Mouse (Mus musculus): Measurements from ENCODE around the gene Mfsd13b.
A peak's percentile ranks its signal among the peaks of the same experiment; 100 is the strongest.
"Not testable (repeated sequence)": the region's sequence is repeated elsewhere in the genome, so short reads cannot be mapped to it uniquely, and the experiment has no call there.

Gene Mfsd13b

DNA sequence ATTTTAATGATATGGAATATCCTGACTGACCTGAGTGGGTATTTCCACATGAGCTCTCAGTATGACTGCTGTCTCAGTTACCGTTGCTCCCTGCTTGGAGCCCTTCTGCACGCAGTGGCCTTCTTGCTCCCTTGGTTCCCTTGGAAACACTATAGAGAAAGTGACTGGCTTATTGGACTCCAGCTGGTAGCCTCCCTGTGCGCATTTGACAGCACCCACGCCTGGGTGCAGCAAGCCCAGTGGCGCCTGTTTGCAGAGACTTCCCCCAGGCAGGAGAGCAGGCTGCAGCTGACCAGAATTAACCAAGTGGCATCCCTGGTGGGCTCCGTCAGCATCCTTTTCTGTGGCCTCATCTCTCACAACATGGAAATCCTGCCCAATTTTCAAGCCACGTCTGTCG is 8.9 kb downstream of the Mfsd13b start:
- no peak for DNase-seq

DNA sequence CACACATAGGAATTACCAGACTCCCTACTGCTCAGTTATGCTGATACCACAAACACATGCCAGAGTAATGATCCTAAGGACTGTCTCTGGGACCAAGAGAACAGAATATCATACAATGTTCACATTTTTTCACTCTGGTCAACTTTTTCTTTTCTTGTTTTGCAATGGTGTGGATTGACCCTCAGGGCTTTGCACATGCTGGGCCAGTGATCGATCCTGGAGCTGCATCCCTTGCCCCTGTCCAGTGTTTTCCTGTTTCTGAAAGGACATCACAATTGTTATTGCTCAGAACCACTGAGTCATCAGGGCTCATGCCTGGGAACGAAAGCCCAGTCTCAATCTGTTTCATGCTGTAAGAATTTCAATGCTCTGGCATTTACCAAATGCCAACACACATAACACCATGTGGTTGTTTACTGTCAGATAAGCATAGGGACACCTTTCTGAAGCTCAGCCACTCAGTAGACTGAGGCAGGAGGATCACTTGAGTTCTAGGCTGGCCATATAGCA is 16.8 kb downstream of the Mfsd13b start:
- DNase-seq, result no peak

DNA sequence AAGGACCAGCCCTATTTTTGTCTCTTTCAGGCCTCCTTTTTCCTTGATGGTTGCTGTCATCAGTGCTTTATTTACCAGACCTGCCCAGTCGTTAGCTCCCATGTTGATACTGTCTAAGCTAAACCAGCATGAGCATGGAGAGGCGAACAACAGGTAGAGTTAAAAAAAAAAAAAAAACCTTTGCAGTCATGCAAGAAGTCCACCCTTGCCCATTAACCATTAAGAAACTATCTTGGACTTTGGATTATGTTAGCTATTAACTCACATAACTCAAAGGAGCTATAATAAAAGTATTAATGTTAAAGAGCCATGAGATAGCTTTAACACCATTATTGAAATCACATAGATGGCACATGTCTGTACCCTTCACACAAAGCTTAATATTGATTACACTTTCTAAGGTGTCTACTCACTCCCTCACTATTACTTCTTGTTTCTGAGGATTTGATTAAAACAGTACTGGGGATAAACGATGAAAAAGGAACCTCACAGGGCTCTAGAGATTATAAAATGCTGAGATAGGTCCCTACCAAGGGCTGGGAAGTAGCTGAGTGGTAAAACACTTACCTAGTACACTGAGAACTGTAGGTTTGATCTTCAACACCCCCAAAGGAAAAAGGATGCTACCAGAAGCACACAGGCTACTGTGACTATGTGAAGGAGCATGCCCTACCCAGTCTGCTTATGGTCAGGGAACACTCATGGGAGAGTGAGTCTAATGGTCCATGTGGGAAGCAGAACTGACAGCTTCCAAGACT is 17.9 kb downstream of the Mfsd13b start:
- no peak for DNase-seq

DNA sequence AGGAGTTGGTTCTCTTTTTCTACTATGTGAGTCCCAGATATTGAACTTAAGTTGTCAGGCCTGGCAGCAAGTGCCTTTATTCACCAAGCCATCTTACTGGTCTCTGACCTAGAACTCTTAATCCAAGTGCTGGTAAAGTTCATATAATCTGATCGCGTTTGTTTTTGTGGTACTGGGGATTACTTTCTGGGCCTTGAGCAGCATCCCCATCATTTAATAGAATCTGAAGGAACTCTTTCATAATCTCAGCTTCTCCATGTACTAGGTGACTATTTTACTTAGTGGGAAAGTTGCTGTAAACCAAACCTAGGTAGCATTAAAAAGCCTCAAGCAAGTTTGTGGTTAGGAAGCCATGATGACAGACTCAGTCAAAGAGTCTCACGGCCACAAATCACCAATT is 19.6 kb downstream of the Mfsd13b start:
- no peak for DNase-seq

DNA sequence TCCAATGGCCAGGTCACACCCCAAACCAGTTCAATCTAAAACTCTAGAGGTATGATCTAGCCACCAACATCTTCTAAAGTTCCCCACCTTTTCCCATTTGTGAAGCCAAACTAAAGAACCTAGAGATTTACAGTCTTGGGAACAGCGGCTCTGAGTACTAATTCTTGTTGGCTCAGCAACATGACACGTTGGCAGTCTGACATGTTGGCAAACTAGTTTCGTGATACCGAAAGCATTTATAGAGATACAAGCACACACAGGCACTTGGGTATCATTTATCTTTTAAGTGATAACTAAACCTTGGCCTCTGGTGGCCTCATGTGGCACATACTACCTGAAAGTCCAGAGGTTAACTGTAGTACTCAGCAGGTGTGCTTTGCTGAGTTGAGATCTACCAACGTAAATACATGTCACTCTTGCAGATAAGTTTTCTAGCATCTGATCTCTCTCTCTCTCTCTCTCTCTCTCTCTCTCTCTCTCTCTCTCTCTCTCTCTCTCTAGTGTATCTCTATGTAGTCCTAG is 20.2 kb downstream of the Mfsd13b start:
- DNase-seq, result no peak

DNA sequence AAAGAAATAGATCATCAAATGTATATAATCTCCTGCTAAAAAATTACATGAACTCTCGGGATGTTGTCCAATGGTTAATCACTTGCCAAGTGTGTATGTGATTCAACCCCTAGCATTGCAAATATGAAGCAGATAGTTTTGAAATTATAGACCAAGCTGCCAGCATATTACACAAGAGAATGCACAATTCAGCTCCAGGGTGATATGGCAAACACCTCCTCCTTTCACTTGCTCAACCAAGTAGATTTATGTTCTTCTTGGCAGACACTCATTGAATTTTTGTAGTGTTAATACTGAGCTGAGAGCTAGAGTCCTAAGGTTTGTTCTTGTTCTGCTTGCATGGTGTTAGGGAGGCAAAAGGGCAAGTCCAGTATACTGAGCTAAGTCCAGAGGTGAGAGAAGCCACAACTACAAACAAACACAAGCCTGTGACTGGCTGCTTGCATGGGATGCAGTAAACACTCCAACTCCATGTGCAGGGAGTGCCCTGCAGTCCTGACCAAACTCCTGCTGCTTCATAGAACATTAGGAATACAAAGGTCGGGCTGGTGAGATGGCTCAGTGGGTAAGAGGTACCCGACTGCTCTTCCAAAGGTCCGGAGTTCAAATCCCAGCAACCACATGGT is 21.6 kb downstream of the Mfsd13b start:
- no peak for DNase-seq

DNA sequence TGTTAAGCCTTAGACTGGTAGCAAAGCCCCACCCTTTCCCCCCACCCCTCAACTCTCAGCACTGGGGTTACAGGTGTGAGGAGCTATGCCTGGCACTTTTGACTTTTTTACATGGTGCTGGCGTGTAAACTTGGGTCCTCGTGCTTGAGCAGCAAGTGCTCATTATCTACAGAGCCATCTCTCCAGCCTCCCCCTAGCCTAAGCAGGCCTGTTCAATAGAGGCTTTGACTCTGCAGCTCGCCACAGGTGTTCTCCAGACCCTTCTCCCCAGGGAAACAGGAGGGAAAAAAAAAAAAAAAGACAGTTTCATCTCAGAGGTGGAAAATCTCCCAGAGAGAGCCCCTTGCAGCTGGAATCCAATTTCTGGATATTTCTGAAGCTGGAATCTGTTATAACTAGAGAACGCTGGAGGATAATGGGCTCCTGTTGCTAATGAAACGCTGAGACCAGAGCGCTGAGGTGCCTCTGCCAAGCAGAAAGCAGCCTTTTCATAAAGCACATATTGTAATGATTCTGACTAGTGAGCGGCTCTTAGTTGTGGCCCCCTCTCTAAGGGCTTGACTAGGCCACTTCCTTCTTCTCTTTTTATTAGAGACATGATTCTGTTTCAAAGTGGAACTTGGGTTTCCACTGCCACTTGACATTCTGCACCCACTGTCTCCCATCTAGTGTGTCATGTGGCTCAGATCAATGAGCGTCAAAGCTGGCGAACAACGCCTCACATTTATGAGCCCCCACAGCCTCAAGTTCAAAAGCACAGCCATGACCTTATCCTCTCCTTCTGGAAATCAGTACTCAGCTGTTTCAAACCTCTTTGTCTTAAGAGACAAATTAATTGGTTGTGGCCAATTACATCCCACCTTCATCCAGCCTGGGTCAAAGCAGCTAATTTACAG is 29.7 kb downstream of the Mfsd13b start:
- no peak for DNase-seq

DNA sequence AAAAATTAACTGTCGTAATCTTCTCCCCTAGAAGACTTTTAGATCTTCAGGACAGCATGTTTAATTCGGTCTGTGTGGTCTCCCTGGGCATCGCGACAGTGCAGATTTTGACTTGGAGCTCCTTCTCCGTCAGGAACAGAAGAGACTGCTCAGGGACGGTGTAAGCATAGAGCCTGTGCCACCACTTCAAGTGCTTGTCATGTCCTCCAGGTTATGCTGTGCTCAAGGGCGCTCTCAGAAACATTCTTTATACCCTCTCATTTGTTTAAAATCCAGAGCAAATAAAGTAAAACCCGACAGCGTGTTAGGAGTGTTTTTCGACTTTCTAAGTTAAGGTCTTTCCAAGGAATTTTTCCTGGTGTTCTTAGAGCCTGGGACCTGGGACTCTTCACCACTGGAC is 32.2 kb downstream of the Mfsd13b start:
- DNase-seq, result no peak

DNA sequence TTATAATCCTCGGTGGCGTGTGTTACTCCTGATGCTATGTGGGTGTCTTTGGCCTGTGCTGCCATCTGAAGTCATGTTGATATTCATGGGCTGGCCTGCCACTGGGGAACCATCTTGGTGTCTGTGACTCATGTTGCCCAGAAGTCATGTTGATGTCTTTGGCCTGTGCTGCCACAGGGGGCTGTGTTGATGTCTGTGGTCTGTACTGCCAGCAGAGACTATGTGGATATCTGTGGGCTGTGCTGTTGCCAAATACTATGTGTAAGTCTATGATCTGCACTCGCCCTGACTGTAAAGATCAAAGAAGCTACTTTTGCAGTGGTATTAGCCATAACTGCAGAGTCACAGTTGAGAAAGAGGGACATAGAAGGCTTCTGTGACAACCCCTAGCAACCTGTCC is 36.5 kb downstream of the Mfsd13b start:
- DNase-seq, result no peak

DNA sequence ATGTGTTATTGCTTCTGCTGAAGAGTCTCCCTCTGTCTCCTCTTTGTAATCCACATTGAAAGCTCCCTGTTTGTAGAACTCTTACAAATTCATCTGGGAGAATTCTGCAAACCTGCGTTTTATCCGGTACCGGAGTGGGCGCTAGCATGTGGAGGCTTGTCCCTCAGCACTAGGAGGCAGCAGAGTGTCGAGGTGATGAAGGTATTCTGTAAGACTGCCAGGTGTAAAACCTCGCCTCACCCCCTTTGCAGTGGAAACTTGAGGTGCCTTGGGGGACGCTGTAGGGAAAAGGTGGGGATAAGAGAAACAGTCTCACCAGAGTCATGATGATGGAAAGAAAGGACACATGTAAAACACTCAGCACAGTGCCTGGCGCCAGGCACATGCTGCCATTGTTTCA is 38.0 kb downstream of the Mfsd13b start:
- peak; percentile 31 for DNase-seq

DNA sequence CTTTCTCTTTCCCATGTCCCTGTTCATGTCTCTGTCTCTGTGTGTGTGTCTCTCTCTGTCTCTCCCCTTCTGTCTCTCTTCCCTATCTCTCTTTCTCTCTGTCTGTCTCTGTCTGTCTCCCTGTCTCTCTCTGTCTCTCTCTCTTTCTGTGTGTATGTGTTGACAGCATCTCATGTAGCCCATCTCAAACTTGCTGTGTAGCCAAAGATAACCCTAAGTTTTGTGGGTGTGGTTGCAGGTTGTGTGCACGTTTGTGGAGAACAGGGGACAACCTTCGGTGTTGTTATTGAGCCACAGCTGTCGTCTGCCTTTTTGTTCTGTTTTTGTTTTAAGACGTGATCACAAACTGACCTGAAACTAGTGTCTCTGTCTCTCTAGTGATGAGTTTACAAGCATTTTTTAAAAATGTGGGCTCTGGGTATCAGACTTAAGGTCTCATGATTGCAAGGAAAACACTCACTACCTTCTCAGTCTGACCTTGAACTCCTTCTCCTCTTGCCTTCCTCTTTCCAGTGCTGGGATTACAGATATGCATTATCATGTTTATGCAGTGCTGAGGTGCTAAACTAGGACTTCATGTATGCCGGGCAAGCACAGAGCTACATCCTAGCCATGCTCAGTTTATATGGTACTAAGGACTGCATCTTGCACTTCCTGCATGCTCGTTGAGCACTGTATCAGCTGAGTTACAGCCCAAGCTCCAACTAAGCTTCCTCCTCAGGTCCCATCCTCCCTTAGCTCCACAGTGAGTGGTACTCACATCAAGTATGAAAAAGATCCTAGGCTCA is 43.1 kb downstream of the Mfsd13b start:
- no peak for DNase-seq

DNA sequence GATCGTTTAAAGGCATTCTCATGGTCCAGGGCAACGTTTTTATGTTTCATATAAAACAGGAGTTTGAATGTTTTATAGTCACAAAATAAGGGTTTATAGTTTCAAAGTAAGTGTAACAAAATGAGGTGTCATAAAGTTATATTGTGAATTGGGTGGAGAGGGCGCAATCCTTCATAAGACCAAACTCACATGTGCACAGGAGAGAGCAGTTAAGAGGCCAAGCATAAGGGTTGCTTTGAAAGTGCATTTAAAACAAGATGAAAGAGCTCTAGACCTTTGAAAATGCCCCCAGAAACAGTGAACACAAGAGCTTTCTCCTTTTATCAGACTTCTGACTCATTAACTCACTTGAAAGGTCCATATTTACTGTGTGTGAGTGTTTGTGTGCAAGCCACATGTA is 44.0 kb downstream of the Mfsd13b start:
- DNase-seq, result no peak

DNA sequence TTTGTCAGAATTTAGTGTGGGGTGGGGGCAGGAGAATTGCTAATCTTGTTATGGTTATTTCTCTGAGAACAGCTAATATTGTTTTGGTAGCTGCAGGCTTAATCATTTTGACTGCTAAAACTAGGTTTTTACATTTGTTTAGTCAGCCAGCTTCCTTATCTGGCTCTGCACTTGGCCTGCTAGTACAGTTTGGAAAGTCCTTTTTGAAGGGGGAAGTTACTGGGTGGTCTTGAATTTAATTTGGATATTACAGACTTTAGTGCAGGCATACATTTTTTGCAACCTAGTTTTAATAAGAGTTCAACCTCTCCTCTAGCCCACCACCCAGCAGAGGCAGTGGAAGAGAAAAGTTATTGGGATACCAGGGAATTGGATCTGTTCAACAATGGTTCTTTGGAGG is 47.6 kb downstream of the Mfsd13b start:
- not testable (repeated sequence) for DNase-seq

DNA sequence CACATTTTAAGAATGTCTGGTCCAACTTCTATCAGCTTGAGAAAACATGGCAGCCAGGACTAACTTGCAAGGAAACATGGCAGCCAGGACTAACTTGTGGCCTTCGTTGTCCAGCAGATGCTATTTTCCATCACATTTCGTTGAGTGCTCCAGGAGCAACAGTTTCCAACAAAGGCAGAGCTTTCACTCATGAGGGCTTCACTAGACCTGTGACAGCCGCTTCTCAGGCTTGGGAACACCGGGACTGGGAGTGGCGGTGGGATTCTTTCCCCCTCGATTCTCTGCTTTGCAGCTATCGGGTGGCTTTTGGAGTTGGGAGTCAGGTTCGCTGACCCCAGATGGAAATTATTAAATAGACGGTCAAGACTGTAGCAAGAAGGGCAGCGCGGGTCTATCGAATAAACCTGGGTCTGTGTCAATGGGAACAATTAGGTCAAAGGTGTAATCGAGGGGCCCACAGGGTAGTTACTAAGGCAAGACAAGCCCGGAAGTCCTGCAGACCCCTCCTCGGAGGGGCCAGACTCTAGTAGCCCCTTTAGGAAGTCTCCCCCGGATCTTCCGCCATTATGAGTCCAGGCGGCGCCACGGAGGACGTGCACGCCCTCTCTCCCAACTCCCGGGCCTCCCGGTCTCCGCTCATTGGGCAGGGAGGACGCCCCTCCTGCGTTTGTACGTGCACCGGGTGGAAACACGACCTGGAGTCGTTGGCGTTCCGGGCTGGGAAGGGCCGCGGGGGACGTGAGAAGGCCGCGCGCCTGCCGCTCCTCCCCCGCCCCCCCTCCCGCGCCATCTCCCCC is 51.7 kb downstream of the Mfsd13b start, which contains the start of gene Mettl9:
Gene Mettl9 (plus strand): TSS at position 590 of the 797 bp plus-strand sequence.
- DNase-seq, result peak; percentile 94

DNA sequence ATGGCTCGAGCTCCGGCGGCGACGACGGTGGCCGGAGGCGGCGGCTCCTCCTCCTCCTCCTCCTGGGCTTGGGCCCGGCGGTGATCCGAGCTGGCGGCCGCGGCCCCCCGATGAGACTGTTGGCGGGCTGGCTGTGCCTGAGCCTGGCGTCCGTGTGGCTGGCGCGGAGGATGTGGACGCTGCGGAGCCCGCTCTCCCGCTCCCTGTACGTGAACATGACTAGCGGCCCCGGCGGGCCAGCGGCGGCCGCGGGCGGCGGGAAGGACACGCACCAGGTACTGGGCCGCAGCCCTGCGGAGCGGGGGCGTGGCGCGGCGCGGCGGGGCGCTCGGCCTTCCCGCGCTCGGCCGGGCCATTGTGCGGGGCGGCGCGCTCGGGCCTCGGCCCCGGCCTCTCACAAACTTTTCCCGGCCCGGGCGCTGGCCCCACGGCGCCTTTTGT is 52.4 kb downstream of the Mfsd13b start:
- no peak for DNase-seq

DNA sequence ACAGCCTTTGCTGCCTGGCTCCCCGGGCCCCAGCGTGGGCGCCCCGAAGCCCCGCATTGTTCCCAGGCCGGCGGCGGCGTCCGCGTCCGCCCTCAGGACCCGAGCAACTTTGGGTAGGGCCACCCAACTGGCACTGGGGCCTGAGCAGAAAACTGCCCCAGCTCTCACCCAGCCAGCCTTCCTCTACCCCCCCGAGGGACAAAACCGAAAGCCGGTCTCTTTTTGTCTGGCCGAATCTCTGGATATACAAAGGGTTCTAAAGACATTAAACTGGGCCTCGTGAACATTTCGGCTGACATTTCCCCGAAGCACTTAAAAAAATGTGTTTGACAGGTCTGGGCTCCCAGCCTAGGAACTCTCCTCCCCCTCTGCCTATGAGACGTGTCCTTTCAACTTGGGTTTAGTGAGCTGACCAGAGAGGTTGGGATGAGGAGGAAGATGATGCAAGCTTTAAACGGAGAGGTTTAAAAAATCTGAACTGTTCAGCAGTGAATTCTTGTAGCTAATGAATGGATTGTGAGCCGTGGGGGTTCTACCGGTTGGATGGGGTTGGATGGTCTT is 52.9 kb downstream of the Mfsd13b start:
- peak; percentile 28 for DNase-seq

DNA sequence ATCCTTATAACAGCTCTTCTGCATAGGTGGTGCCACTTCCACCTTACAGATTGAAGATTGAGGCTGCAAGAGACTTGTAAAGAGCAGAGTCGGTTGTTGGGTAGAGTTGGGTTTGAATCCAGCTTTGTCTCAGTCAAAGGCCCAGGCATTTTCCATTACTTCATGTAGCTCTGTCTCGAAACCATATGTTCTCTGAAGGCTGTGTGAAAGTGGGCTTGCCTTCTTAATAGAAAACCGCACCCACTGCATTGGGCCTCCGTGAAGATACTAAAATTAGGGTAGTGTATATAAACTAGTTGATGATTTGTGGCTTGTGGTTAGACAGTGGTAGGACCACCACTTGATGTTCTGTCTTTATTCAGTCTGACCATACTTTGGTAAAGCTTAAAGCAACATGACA is 58.3 kb downstream of the Mfsd13b start:
- DNase-seq, result no peak

DNA sequence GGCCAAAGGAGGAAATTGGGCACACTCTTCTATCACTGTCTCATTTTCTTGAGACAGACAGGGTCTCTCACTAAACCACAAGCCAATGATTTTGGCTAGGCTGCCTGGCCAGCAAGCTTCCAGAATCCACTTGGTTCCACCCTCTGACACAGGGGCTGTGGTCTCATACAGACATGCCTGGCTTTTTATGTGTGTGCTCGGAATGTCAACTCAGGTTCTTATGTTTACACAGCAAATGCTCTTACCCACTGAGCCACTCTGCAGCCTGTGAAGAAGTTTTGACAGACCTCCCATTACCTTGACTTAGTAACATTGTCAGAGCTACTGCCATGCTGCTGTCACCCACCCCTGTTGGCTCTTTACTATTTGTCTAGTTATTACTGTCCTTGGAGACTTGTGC is 59.7 kb downstream of the Mfsd13b start:
- DNase-seq, result no peak

DNA sequence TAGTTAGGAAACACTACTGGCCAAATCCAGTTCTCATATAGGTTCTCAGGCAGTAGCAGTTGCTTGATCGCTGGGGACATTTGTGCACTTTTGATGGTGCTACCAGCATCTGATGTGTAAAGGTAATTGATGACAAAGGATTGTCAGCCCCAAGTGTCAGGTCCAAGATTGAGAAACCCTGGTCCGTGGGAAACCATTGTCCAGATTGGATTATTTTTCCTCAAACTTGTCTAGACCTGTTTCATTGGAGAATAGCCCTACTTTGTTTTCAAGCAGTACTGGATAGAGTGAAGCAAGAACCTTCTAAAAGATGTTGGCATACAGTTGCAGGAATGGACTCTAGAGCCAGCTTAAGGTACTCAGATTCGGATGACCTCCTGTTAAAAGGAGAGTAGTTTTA is 60.7 kb downstream of the Mfsd13b start:
- no peak for DNase-seq

DNA sequence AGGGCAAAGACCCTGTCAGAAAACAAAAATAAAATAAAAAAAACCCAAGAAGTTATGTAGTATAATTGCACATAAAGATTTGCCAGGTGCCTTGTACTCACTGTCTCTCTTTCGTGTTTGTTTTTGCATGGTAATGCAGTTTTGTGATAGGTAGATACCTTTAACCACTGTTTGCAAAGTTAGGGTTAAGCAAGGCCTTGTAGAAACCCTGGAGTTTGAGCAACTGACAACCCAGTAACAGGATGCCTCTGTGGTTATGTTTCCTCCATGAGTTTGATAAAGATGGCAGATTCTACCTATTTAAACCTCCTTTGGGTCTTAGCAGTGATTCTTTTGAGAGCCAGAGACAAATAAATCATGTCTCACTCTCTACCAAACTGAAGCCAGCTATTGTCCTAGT is 61.2 kb downstream of the Mfsd13b start:
- DNase-seq, result no peak

DNA sequence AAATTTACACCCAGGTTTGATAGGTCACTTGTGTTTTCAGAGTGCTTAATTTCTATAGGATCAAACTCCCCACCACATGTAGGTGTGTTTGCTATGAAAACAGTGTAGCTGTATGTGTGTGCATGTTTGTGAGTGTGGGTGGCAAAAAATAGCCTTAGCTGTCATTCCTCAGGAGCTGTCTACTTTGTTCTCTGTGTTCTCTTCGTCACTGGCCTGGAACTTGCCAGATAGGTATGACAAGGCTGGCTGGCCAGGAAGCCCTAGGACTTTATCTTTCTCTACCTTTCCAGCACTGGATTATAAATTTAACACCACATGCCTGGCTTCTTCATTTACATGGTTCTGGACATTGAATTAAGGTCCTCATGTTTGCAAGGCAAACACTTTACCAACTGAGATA is 61.9 kb downstream of the Mfsd13b start:
- DNase-seq, result no peak

Measured in lung, postnatal 14 days (tissue).